In the genomic region with DNA sequence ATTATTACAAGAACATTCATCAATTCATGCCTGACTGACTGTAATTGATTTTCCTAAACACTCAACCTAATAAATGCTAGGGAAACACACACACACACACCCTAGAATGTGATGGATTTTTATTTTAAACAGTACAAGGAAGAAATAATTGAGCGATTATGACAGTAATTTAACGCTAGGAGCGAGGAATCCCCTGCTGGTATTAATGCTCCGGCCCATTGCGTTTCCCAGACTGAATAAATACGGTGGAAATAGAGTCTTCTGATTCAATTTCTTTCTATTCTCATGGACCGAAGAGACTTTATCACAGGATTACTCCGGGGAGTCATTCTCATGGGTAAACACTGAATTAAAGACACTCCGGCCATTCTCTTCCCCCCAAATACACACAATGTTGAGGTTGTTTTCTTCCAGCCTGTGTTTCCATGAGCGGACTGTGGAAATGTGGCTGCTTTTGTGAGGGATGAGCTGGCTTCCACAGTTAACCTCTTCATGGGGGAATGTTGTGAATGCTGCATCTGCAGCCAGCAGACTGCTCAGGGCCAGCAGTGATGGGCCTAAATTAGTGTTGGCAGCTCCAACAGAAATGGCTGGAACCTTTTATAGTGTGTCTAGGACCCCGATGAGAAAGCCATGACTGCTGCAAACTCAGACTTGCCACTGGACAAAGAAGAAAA, we compare ENCODE assay signal across 20 mouse cellular contexts.
DNase-seq lines count a peak whose midpoint lies in the region; ATAC-seq and TF ChIP-seq lines count a peak whose summit lies in the region.
"Had no signal": no experiment of that assay in that cellular context is flagged by ENCODE, and none has a peak within 500 bp of the region (broad histone marks: within the 10 kb centered on the region; RNA-seq: fewer than 3 reads in every experiment).

No protein-coding gene starts in this region.

- WGBS in forebrain, embryonic 13.5 days: 83% methylated on average over 11 of the region's 11 CpGs
- 92% methylated on average over 11 of the region's 11 CpGs for WGBS in forebrain, embryonic 10.5 days
- WGBS in hindbrain, embryonic 15.5 days: 34% methylated on average over 11 of the region's 11 CpGs
- 64% methylated on average over 11 of the region's 11 CpGs for WGBS in midbrain, embryonic 15.5 days

- H3K9me3 ChIP-seq in forebrain, embryonic 13.5 days (replicated peaks): no peaks in the 10 kb centered on the region
- no peaks in the 10 kb centered on the region for H3K9me3 ChIP-seq in forebrain, embryonic 10.5 days
- H3K9me3 ChIP-seq in hindbrain, embryonic 15.5 days: no peaks in the 10 kb centered on the region
- H3K9me3 ChIP-seq in midbrain, embryonic 15.5 days: no peaks in the 10 kb centered on the region
- H3K9me3 ChIP-seq: embryonic facial prominence, embryonic 10.5 days; liver, embryonic 13.5 days had no signal

- H3K36me3 ChIP-seq in forebrain, embryonic 13.5 days (ENCODE audit: poor library complexity, severe bottlenecking): peaks cover 77% of the 10 kb centered on the region
- H3K36me3 ChIP-seq in forebrain, embryonic 10.5 days (replicated peaks): peaks cover 96% of the 10 kb centered on the region
- H3K36me3 ChIP-seq in hindbrain, embryonic 15.5 days: peaks cover 21% of the 10 kb centered on the region
- H3K36me3 ChIP-seq in midbrain, embryonic 15.5 days (replicated peaks): 0 out of 2 replicates have a peak, but pooled peaks cover 4% of the 10 kb centered on the region

- no peaks in the 10 kb centered on the region for H3K4me1 ChIP-seq in forebrain, embryonic 13.5 days
- H3K4me1 ChIP-seq in forebrain, embryonic 10.5 days: no peaks in the 10 kb centered on the region
- H3K4me1 ChIP-seq in hindbrain, embryonic 15.5 days (replicated peaks): peaks cover 15% of the 10 kb centered on the region
- peaks cover 5% of the 10 kb centered on the region; the same call in 1 of the 2 replicates for H3K4me1 ChIP-seq in midbrain, embryonic 15.5 days
- H3K4me1 ChIP-seq: embryonic facial prominence, embryonic 10.5 days had no signal

- no peak overlapping the region for H3K9ac ChIP-seq in forebrain, embryonic 13.5 days
- H3K9ac ChIP-seq in hindbrain, embryonic 15.5 days: no peak overlapping the region
- no peak overlapping the region for H3K9ac ChIP-seq in midbrain, embryonic 15.5 days
- H3K9ac ChIP-seq: liver, embryonic 13.5 days had no signal

- intact Hi-C loops in gastrocnemius, adult 2 months (cut with DNase I): no loop called here

- no peak for TF ChIP-seq CTCF in gastrocnemius, adult 2 months (IDR thresholded peaks at IDR 0.05)

- no peak for DNase-seq in forebrain, embryonic 10.5 days (ENCODE audit: extremely low spot score, low spot score)
- peak; percentile 81 for DNase-seq in Muller cell, postnatal 12 days (ENCODE audit: inconsistent ontology term)
- no peak for DNase-seq in adrenal gland, adult 18-20 months (ENCODE audit: low spot score in 2 of 2)
- DNase-seq in gastrocnemius, adult 2 months: no peak
- DNase-seq in urinary bladder, postnatal 4 days (ENCODE audit: low spot score in 2 of 2): no peak
- DNase-seq: adrenal gland, postnatal 36 days; cerebellum, adult 11-12 months; cerebellum, postnatal 10 days; kidney, adult 18-20 months; kidney, postnatal 4 days; layer of hippocampus, adult 9-11 months; liver, embryonic 13.5 days; lung, adult 2 months; lung, postnatal 4 days had no signal

- peak overlapping the region; percentile 16; the same call in 1 of the 2 replicates for H3K27ac ChIP-seq in forebrain, embryonic 13.5 days
- no peak overlapping the region for H3K27ac ChIP-seq in forebrain, embryonic 10.5 days
- peak overlapping the region; percentile 72 for H3K27ac ChIP-seq in hindbrain, embryonic 15.5 days (replicated peaks)
- peak overlapping the region; percentile 55 for H3K27ac ChIP-seq in midbrain, embryonic 15.5 days
- H3K27ac ChIP-seq in gastrocnemius, adult 2 months: no peak overlapping the region
- H3K27ac ChIP-seq: embryonic facial prominence, embryonic 10.5 days; liver, embryonic 13.5 days had no signal

- H3K4me2 ChIP-seq in forebrain, embryonic 13.5 days: no peak overlapping the region
- H3K4me2 ChIP-seq in hindbrain, embryonic 15.5 days: no peak overlapping the region
- no peak overlapping the region for H3K4me2 ChIP-seq in midbrain, embryonic 15.5 days
- H3K4me2 ChIP-seq: liver, embryonic 13.5 days had no signal

- no peak for ATAC-seq in forebrain, embryonic 13.5 days
- peak; percentile 51 for ATAC-seq in hindbrain, embryonic 15.5 days (ENCODE audit: low FRiP score, low read depth)
- no peak for ATAC-seq in midbrain, embryonic 15.5 days (replicated peaks)
- ATAC-seq: inflammation-experienced regulatory T-cells, adult 6 months had no signal

- no peaks in the 10 kb centered on the region for H3K27me3 ChIP-seq in forebrain, embryonic 13.5 days
- H3K27me3 ChIP-seq in forebrain, embryonic 10.5 days (ENCODE audit: poor library complexity, severe bottlenecking): no peaks in the 10 kb centered on the region
- H3K27me3 ChIP-seq in hindbrain, embryonic 15.5 days: no peaks in the 10 kb centered on the region
- H3K27me3 ChIP-seq in midbrain, embryonic 15.5 days (replicated peaks): no peaks in the 10 kb centered on the region
- H3K27me3 ChIP-seq: liver, embryonic 13.5 days had no signal

- H3K4me3 ChIP-seq in forebrain, embryonic 13.5 days: no peak overlapping the region
- H3K4me3 ChIP-seq in forebrain, embryonic 10.5 days: no peak overlapping the region
- H3K4me3 ChIP-seq in hindbrain, embryonic 15.5 days: no peak overlapping the region
- no peak overlapping the region for H3K4me3 ChIP-seq in midbrain, embryonic 15.5 days
- no peak overlapping the region for H3K4me3 ChIP-seq in gastrocnemius, adult 2 months
- H3K4me3 ChIP-seq: embryonic facial prominence, embryonic 10.5 days; liver, embryonic 13.5 days; myocyte had no signal

Comparison
In these comparisons a context has a peak if more than half of its experiments do, and no peak if none do; other contexts are left out.
1. H3K27ac ChIP-seq: peak in forebrain, embryonic 13.5 days (single experiment), hindbrain, embryonic 15.5 days (single experiment) and midbrain, embryonic 15.5 days (single experiment); none in forebrain, embryonic 10.5 days (single experiment) and gastrocnemius, adult 2 months (single experiment).